ENCODE assay signal across 7 mouse cellular contexts in genomic region chr4:130309254-130309653, GRCm38 (mm10). TPM values are rescaled to one million over a fixed set of nuclear protein-coding genes. Genes with fewer than 3 reads are reported as not detected.
A peak's percentile ranks its signal among the peaks of the same experiment; 100 is the strongest.
DNase-seq lines count a peak whose midpoint lies in the region; ATAC-seq and TF ChIP-seq lines count a peak whose summit lies in the region.

No protein-coding gene starts in this region.

- intact Hi-C loops in gastrocnemius, postnatal 36 days (cut with DNase I), result no loop called here

- no peak for DNase-seq in layer of hippocampus, adult 2 months (ENCODE audit: low spot score in 2 of 2)
- DNase-seq in layer of hippocampus, postnatal 14 days (ENCODE audit: low spot score in 2 of 2), result no peak
- DNase-seq in hindbrain, embryonic 14.5 days (ENCODE audit: low spot score), result no peak
- DNase-seq in B cell, adult 2 months, result no peak
- DNase-seq in gastrocnemius, postnatal 36 days, result no peak

- peak overlapping the region; percentile 84 for H3K9ac ChIP-seq in hindbrain, embryonic 14.5 days
- peak overlapping the region; percentile 78 for H3K9ac ChIP-seq in neural tube, embryonic 13.5 days

- peak overlapping the region; percentile 54 for H3K4me3 ChIP-seq in layer of hippocampus, adult 2 months
- peak overlapping the region; percentile 51 for H3K4me3 ChIP-seq in embryonic fibroblast, embryonic 13.5 days (ENCODE audit: insufficient read depth, low read length)
- peak overlapping the region; percentile 59 for H3K4me3 ChIP-seq in hindbrain, embryonic 14.5 days (replicated peaks; ENCODE audit: low read length)
- peak overlapping the region; percentile 51 for H3K4me3 ChIP-seq in neural tube, embryonic 13.5 days

- H3K27ac ChIP-seq in layer of hippocampus, adult 2 months, result peak overlapping the region; percentile 87
- H3K27ac ChIP-seq in embryonic fibroblast, embryonic 13.5 days (ENCODE audit: insufficient read depth, low read length), result no peak overlapping the region
- peak overlapping the region; percentile 49 for H3K27ac ChIP-seq in hindbrain, embryonic 14.5 days
- H3K27ac ChIP-seq in neural tube, embryonic 13.5 days (replicated peaks), result peak overlapping the region; percentile 59

- no peaks in the 10 kb centered on the region; the same call in 1 of the 2 replicates for H3K4me1 ChIP-seq in embryonic fibroblast, embryonic 13.5 days (ENCODE audit: control insufficient read depth, insufficient read depth, low read length)
- H3K4me1 ChIP-seq in hindbrain, embryonic 14.5 days (replicated peaks; ENCODE audit: control insufficient read depth, insufficient read depth, low read length), result peaks cover 11% of the 10 kb centered on the region
- peaks cover 32% of the 10 kb centered on the region for H3K4me1 ChIP-seq in neural tube, embryonic 13.5 days (replicated peaks)

- no peaks in the 10 kb centered on the region for H3K9me3 ChIP-seq in hindbrain, embryonic 14.5 days (ENCODE audit: control insufficient read depth, low read length)
- no peaks in the 10 kb centered on the region for H3K9me3 ChIP-seq in neural tube, embryonic 13.5 days

- ATAC-seq in hindbrain, embryonic 14.5 days (ENCODE audit: low FRiP score), result no peak
- ATAC-seq in neural tube, embryonic 13.5 days (ENCODE audit: low read depth), result peak; percentile 13; the same call in 1 of the 2 replicates

- peaks cover 13% of the 10 kb centered on the region for H3K27me3 ChIP-seq in hindbrain, embryonic 14.5 days (ENCODE audit: control insufficient read depth, insufficient read depth, low read length)
- H3K27me3 ChIP-seq in neural tube, embryonic 13.5 days, result peaks cover 54% of the 10 kb centered on the region

- H3K4me2 ChIP-seq in hindbrain, embryonic 14.5 days (replicated peaks), result peak overlapping the region; percentile 95
- H3K4me2 ChIP-seq in neural tube, embryonic 13.5 days, result peak overlapping the region; percentile 84

- TF ChIP-seq CTCF in layer of hippocampus, adult 2 months (conservative IDR thresholded peaks at IDR 0.05), result no peak
- no peak for TF ChIP-seq CTCF in embryonic fibroblast, embryonic 13.5 days (IDR thresholded peaks at IDR 0.05; ENCODE audit: borderline replicate concordance, insufficient read depth, low read length)

- WGBS in hindbrain, embryonic 14.5 days, result 47% methylated on average over 8 of the region's 8 CpGs
- 45% methylated on average over 8 of the region's 8 CpGs for WGBS in neural tube, embryonic 13.5 days

- no peak for TF ChIP-seq POLR2A in embryonic fibroblast, embryonic 13.5 days (IDR thresholded peaks at IDR 0.05; ENCODE audit: low read depth, low read length)

- peaks cover 19% of the 10 kb centered on the region for H3K36me3 ChIP-seq in hindbrain, embryonic 14.5 days (replicated peaks; ENCODE audit: control insufficient read depth, insufficient read depth)
- H3K36me3 ChIP-seq in neural tube, embryonic 13.5 days, result peaks cover 19% of the 10 kb centered on the region

RNA-seq across cellular contexts. Expression of gene Gm10570, which starts 0.8 kb away (rescaled TPM):
- total RNA-seq in layer of hippocampus, adult 2 months (2021), result 1 to 10 TPM; 1.3 to 1.6 TPM
- total RNA-seq in layer of hippocampus, postnatal 14 days (2021), result 1 to 10 TPM; 1.5 to 2.6 TPM
- polyA plus RNA-seq in embryonic fibroblast, embryonic 13.5 days (2011; ENCODE audit: insufficient read length, low read depth, missing spikeins), result not detected in 2 replicates
- polyA plus RNA-seq in hindbrain, embryonic 14.5 days (2014; fragmentation: Nextera tagmentation; extraction: Ambion mirVana), result 0.46 TPM in 1 of 2 replicates, not detected in the other
- polyA plus RNA-seq in neural tube, embryonic 13.5 days (2015; fragmentation: Nextera tagmentation; extraction: Ambion mirVana), result 0.71 TPM in 1 of 2 replicates, not detected in the other
- total RNA-seq in gastrocnemius, postnatal 36 days (2021), result under 1 TPM in 1 of 2 experiments, not detected in 1; 0.77 TPM

RNA-seq across cellular contexts. Expression of gene Fabp3, which starts 0.9 kb away (rescaled TPM):
- 10 to 100 TPM; 88.5 to 92.2 TPM for total RNA-seq in layer of hippocampus, adult 2 months (2021)
- total RNA-seq in layer of hippocampus, postnatal 14 days (2021), result 100 to 1,000 TPM; 137 to 138 TPM
- 13.5 and 25.5 TPM in 2 replicates for polyA plus RNA-seq in embryonic fibroblast, embryonic 13.5 days (2011; ENCODE audit: insufficient read length, low read depth, missing spikeins)
- polyA plus RNA-seq in hindbrain, embryonic 14.5 days (2014; fragmentation: Nextera tagmentation; extraction: Ambion mirVana), result 272 and 285 TPM in 2 replicates
- 136 and 150 TPM in 2 replicates for polyA plus RNA-seq in neural tube, embryonic 13.5 days (2015; fragmentation: Nextera tagmentation; extraction: Ambion mirVana)
- 100 to 1,000 TPM; 839 to 956 TPM for total RNA-seq in gastrocnemius, postnatal 36 days (2021)

RNA-seq across cellular contexts. Expression of gene Serinc2, which starts 30.2 kb away (rescaled TPM):
- 10 to 100 TPM; 11.1 to 14.1 TPM for total RNA-seq in layer of hippocampus, adult 2 months (2021)
- 1 to 10 TPM; 7.9 to 9.6 TPM for total RNA-seq in layer of hippocampus, postnatal 14 days (2021)
- 25.1 and 32.6 TPM in 2 replicates for polyA plus RNA-seq in embryonic fibroblast, embryonic 13.5 days (2011; ENCODE audit: insufficient read length, low read depth, missing spikeins)
- polyA plus RNA-seq in hindbrain, embryonic 14.5 days (2014; fragmentation: Nextera tagmentation; extraction: Ambion mirVana), result 32.3 and 35.5 TPM in 2 replicates
- 53.5 and 60.1 TPM in 2 replicates for polyA plus RNA-seq in neural tube, embryonic 13.5 days (2015; fragmentation: Nextera tagmentation; extraction: Ambion mirVana)
- total RNA-seq in gastrocnemius, postnatal 36 days (2021), result 10 to 100 TPM; 55.4 to 76.6 TPM

RNA-seq across cellular contexts. Expression of gene Zcchc17, which starts 50.5 kb away (rescaled TPM):
- 10 to 100 TPM; 66.1 to 66.5 TPM for total RNA-seq in layer of hippocampus, adult 2 months (2021)
- 10 to 100 TPM; 64.8 to 70.9 TPM for total RNA-seq in layer of hippocampus, postnatal 14 days (2021)
- 28.2 and 33.9 TPM in 2 replicates for polyA plus RNA-seq in embryonic fibroblast, embryonic 13.5 days (2011; ENCODE audit: insufficient read length, low read depth, missing spikeins)
- 88.1 and 89.8 TPM in 2 replicates for polyA plus RNA-seq in hindbrain, embryonic 14.5 days (2014; fragmentation: Nextera tagmentation; extraction: Ambion mirVana)
- polyA plus RNA-seq in neural tube, embryonic 13.5 days (2015; fragmentation: Nextera tagmentation; extraction: Ambion mirVana), result 90.3 and 94.1 TPM in 2 replicates
- total RNA-seq in gastrocnemius, postnatal 36 days (2021), result 10 to 100 TPM; 38.5 to 41.7 TPM

RNA-seq across cellular contexts. Expression of gene Snrnp40, which starts 50.7 kb away (rescaled TPM):
- 10 to 100 TPM; 32.4 to 33.8 TPM for total RNA-seq in layer of hippocampus, adult 2 months (2021)
- total RNA-seq in layer of hippocampus, postnatal 14 days (2021), result 10 to 100 TPM; 31.8 to 34.2 TPM
- polyA plus RNA-seq in embryonic fibroblast, embryonic 13.5 days (2011; ENCODE audit: insufficient read length, low read depth, missing spikeins), result 40.4 and 41.3 TPM in 2 replicates
- 92.5 and 94.6 TPM in 2 replicates for polyA plus RNA-seq in hindbrain, embryonic 14.5 days (2014; fragmentation: Nextera tagmentation; extraction: Ambion mirVana)
- 107 and 112 TPM in 2 replicates for polyA plus RNA-seq in neural tube, embryonic 13.5 days (2015; fragmentation: Nextera tagmentation; extraction: Ambion mirVana)
- total RNA-seq in gastrocnemius, postnatal 36 days (2021), result 10 to 100 TPM; 10.6 to 13.8 TPM

Comparison
In these comparisons a context has a peak if more than half of its experiments do, and no peak if none do; other contexts are left out.
1. RNA of gene Fabp3, which starts 0.9 kb away (total RNA-seq): 839 to 956 TPM in gastrocnemius, postnatal 36 days; 137 to 138 TPM in layer of hippocampus, postnatal 14 days and 88.5 to 92.2 TPM in layer of hippocampus, adult 2 months; every median in the first group is over 4 times any median in the second.
2. Peak in every context shown above with its lines, with median percentiles within 50 percentile points of each other: H3K4me3 ChIP-seq.